Mouse (Mus musculus): ENCODE measurements around the gene Znrf1.

Gene Znrf1

GRCm38 (mm10) chr8:111533503-111533902 lies 2.4 kb upstream of the Znrf1 start:
- ATAC-seq (ENCODE audit: low TSS enrichment) = no peak

- ATAC-seq (ENCODE audit: low TSS enrichment) = no peak
Observed at GRCm38 (mm10) chr8:111535491-111535890, 406 bp upstream of the Znrf1 start.

DNA sequence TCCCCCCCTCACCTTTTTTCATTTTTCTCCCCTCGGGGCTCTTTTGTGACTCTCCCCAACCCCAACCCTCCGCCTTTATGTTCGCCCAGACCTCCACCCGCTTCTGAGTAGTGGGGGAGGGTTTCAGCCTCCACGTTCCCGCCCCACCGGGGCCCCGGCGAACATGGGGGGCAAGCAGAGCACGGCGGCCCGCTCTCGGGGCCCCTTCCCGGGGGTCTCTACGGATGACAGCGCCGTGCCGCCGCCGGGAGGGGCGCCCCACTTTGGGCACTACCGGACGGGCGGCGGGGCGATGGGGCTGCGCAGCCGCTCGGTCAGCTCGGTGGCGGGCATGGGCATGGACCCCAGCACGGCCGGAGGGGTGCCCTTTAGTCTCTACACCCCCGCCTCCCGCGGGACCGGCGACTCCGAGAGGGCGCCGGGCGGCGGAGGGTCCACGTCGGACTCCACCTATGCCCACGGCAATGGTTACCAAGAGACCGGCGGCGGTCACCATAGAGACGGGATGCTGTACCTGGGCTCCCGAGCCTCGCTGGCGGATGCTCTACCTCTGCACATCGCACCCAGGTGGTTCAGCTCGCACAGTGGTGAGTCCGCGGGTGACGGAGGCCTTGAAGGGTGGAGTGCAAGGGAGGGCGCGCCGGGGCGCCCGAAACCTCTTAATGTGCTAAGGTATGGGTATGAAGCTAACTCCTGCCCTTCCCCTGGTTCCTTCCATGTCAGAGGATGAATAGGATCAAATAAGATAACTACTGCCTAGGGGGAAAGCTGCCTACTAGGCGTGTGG lies 1.3 kb downstream of the Znrf1 start:
- ATAC-seq (ENCODE audit: low TSS enrichment) = peak; percentile 45

DNA sequence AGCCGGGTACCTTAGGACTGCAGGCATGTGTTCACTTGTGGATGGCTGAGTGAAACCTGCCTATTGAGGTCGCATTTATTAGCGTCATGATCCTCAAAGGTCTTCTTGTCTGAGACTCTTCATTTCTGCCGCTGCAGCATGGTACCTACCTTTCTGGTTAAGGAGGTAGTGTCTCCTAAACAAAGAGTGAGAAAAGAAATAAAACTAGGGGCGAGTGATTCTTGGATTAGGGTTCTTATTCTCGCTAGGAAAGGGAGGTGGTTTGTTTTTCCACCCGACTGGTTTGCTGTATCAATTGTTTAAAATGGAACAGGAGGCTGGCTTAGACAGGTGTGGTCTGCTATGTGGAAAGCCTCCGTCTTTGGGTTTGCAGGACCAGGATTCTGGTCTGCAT lies 1.9 kb downstream of the Znrf1 start:
- ATAC-seq (ENCODE audit: low TSS enrichment) = no peak

- ATAC-seq (ENCODE audit: low TSS enrichment) = no peak
Observed at GRCm38 (mm10) chr8:111538194-111538593, 2.3 kb downstream of the Znrf1 start.

DNA sequence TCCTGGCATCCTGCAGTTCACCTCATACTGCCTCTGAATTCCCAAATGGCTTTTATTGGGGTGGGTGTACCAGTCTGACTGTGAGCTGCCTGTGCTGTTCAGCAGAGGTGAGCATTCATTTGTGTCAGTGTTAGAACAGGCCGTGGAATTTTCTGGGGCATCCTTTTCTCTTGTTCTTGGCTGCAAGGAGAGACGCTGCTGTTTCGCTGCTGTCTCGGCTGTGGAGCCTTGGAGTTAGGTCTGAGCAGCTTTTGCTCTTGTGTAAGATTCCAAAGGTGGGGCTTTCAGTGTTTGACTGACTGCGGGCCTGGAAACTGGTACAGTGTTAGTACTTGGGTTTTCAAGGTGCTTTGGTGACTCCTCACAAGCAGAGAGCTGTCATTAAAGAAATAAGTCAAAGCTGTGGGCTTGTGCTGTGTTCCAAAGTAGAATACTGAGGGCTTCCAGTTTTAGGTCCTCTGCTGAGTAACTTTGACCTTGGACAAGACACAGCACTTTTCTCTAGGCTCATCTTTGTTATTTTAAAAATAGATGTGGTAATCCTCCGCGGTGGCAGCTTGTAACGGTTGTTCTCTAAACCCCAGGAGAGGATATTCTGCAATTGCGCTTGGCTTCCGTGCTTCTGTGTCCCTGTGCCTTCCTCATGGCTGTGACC lies 3.7 kb downstream of the Znrf1 start:
- ATAC-seq (ENCODE audit: low TSS enrichment) = 0 out of 2 replicates have a peak, but pooled peaks have one; percentile 6

GRCm38 (mm10) chr8:111543712-111544380 lies 7.9 kb downstream of the Znrf1 start:
- no peak for ATAC-seq (ENCODE audit: low TSS enrichment)

GRCm38 (mm10) chr8:111545406-111546156 lies 9.7 kb downstream of the Znrf1 start:
- no peak for ATAC-seq (ENCODE audit: low TSS enrichment)

GRCm38 (mm10) chr8:111547144-111547543 lies 11.2 kb downstream of the Znrf1 start:
- ATAC-seq (ENCODE audit: low TSS enrichment) = peak; percentile 90

DNA sequence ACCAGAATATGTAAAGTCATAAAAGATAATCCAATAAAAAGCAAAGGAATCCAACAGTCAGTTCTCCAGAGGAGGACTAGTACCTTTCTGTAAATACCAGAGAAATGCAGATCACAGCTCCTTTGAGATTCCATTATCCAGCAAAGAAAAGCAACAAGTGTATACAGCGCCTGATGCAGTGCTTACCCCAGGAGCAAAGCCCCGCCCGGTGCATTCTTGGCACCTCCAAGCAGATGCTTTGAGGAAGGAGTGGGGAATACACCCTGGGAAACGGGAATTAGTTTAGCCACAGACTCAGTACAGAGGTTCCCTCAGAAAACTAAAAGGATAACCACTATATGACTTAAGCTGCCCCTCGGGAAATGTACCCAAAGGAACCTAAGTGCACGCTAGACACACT lies 12.3 kb downstream of the Znrf1 start:
- ATAC-seq (ENCODE audit: low TSS enrichment) = no peak

DNA sequence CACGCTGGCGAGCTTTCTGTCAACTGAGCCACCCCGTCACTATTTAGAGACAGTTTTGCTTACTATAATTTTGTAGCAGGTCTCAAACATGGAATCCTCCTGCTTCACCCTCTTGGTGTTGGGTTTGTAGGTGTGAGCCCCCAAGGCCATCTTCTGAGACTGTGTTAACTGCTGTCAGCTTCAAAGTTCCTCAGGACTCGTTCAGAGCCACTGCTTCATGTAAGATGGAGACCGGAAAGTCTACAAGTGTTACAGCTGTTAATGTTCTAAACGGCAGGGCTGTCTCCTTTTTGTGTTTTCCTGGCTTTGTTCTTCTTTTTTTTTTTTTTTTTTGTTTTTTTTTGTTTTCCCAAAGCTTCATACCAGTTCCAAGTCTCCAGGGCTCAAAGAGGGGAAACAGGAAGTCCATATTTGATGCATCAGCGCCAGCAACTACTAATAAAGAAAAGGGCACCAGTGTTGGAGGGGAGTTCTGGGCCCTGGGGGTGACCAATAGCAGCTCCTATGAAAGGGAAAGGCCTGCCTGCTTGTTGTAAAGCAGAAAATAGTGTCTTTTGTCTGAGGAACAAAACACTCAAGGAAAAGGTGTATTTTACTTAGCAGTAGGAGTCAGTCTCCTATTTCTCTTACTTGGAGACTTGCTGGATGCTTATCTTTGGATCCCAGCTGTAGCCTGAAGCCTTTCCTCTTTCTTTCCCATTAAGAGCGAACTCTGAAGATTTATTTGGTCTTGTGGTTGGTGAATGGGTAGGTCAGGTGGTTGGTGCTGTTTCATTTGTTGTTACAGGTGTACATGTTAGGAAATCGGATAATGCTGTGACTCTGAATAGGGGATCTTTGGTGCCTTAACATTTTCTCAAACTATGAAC lies 14.3 kb downstream of the Znrf1 start:
- ATAC-seq (ENCODE audit: low TSS enrichment) = no peak

- ATAC-seq (ENCODE audit: low TSS enrichment) = no peak
Observed at GRCm38 (mm10) chr8:111551511-111552130, 15.7 kb downstream of the Znrf1 start.

GRCm38 (mm10) chr8:111561824-111562223 lies 25.9 kb downstream of the Znrf1 start:
- peak; percentile 48 for ATAC-seq (ENCODE audit: low TSS enrichment)

DNA sequence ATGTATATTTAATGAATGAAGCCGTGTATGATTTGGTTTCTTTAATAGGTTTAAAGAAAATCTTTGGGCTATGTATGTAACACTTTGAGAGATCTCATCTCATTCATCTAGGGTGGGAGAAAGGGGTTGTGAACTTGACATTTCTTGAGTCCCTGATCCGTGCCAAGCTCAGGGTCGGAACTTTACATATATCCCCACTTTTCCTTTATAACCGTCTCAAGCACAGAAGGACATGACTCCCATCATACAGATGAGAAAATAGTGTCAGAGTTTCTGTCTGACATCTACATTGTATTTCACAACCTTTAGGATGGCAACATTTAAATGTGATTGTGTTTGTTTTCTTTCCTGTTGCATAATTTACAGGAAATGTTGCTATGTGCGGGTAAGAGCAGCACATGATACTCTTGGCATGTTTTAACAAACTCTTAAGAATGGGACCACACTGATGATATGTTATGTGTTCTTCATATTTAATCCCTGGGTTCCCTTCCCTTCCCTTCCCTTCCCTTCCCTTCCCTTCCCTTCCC lies 26.4 kb downstream of the Znrf1 start:
- ATAC-seq (ENCODE audit: low TSS enrichment) = no peak

DNA sequence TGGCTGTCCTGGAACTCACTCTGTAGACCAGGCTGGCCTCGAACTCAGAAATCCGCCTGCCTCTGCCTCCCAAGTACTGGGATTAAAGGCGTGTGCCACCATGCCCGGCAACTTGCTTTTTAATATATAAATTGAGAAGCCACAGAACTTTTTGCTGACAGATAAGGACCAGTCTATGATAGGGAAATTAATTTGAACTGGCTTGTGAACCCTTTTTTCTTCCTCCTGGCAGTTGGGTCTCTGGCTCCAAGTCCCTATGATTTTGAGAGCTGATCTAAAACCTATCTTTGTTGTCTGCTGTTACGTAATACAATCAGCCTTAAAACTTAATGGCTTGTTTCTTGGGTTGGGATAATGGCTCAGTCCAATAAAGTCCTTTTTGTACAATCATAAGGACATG lies 27.2 kb downstream of the Znrf1 start:
- no peak for ATAC-seq (ENCODE audit: low TSS enrichment)

DNA sequence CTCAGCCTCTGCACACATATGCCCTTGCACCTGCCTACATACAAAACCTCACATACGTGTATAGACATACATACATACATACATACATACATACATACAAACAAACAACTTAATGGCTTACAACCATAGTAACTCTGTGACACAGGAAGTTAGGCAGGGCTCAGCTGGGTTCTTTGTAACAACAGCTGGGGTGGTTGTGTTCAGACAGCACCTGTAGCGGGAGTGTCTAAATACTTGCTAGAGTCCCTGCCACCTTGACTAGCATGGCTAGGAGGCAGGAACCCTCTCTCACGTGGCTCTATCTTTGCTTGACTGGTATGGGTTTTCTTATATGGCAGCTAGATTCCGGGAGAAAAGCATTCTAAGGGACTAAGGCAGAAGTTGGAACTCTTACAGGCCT lies 27.8 kb downstream of the Znrf1 start:
- no peak for ATAC-seq (ENCODE audit: low TSS enrichment)

DNA sequence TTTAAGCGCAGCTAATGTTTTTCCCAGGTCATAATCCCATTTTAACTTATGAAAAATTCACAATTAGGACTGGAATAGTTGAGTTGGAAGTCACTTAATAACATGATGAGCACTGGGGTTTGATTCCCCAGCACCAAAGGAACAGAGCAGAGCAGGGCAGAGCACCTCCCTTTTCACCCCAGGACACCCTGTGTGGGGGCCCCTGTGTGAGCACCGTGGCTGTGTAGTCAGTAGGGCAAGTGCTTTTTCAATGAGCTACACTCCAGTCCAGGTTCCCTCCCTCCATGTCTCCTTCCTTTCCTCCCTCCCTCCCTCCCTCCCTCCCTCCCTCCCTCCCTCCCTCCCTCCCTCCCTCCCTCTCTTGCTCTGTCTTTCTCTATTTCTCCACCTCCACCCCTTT lies 28.2 kb downstream of the Znrf1 start:
- no peak for ATAC-seq (ENCODE audit: low TSS enrichment)

GRCm38 (mm10) chr8:111565784-111566191 lies 29.9 kb downstream of the Znrf1 start:
- no peak for ATAC-seq (ENCODE audit: low TSS enrichment)

DNA sequence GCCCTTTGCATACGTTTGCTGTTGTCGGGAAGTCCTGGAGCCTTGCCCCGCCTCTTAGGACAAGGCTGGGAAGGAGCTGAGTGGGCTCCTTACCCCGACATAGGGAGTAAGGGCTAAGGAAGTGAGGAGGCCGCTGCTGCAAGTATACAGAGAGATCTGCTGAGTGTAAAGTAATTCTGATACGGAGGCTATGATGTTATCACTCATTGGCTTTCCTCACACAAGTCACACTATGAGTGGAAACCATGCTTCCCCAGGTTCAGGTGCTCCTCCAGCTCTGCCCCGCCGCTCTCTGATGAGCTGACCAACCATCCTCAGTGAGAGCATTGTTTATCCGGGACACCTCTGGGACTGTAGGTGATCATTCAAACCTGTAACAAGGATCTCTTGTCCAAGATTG lies 30.4 kb downstream of the Znrf1 start:
- no peak for ATAC-seq (ENCODE audit: low TSS enrichment)

GRCm38 (mm10) chr8:111567571-111567970 lies 31.7 kb downstream of the Znrf1 start:
- no peak for ATAC-seq (ENCODE audit: low TSS enrichment)

All from frontal cortex, adult (tissue).